Mouse (Mus musculus) heart, embryonic 13.5 days (tissue): Measurements from ENCODE around the gene Fbxo17. TPM values are rescaled to one million over a fixed set of nuclear protein-coding genes. Genes with fewer than 3 reads are reported as not detected.

Source experiments
- ATAC-seq: fragments of 200-750 bp; cut with Nextera tagmentation; 2 replicates; pipeline ENCODE4 v1.8.0; 2017; ENCODE audit warnings: moderate TSS enrichment; ENCODE audit not compliant: insufficient number of reproducible peaks, low FRiP score, low TSS enrichment; ENCODE audit errors: extremely low read depth
- H3K27ac ChIP-seq: fragments of 300-500 bp; sonication (generic); replicated peaks from 2 replicates; pipeline ENCODE4 v1.5.1; 2015; ENCODE audit warnings: moderate library complexity, mild to moderate bottlenecking, inconsistent platforms
- H3K27me3 ChIP-seq: fragments of 300-500 bp; sonication (generic); replicated peaks from 2 replicates; pipeline ENCODE4 v1.6.1; 2015; ENCODE audit warnings: mild to moderate bottlenecking, inconsistent platforms
- H3K36me3 ChIP-seq: fragments of 300-500 bp; sonication (generic); 2 replicates; pipeline ENCODE4 v1.6.1; 2015; ENCODE audit warnings: mild to moderate bottlenecking, inconsistent platforms
- H3K4me1 ChIP-seq: fragments of 300-500 bp; sonication (generic); 2 replicates; pipeline ENCODE4 v1.6.1; 2015; ENCODE audit warnings: inconsistent platforms
- H3K4me2 ChIP-seq: fragments of 300-500 bp; sonication (generic); 2 replicates; pipeline ENCODE4 v1.6.1; 2015; ENCODE audit warnings: inconsistent platforms, mild to moderate bottlenecking, moderate library complexity
- H3K4me3 ChIP-seq: fragments of 300-500 bp; sonication (generic); 2 replicates; pipeline ENCODE4 v1.5.1; 2015; ENCODE audit warnings: moderate library complexity, mild to moderate bottlenecking, inconsistent platforms
- H3K9ac ChIP-seq: fragments of 300-500 bp; sonication (generic); 2 replicates; pipeline ENCODE4 v1.6.1; 2015; ENCODE audit warnings: inconsistent platforms, mild to moderate bottlenecking, moderate library complexity
- H3K9me3 ChIP-seq: fragments of 300-500 bp; sonication (generic); 2 replicates; pipeline ENCODE4 v1.6.1; 2016; ENCODE audit warnings: inconsistent platforms
- WGBS: fragments of 180-500 bp; shearing (Covaris S2); methylation state at CpG from one replicate; pipeline ENCODE4 v1.1.7; 2015; ENCODE audit warnings: mixed read lengths; 5-methylcytosine and 5-hydroxymethylcytosine counted together
- polyA plus RNA-seq: library from polyadenylated mRNA; unstranded; fragments of >200 nt; fragmentation: Nextera tagmentation; extraction: Ambion mirVana; gene quantifications from 2 replicates; pipeline ENCODE4 v1.2.1, GENCODE M21; 2015

The Fbxo17 gene
- polyA plus RNA-seq, 1 experiment from 2014 or later: 10.6 TPM

- no peaks in the 10 kb centered on the region for H3K27me3 ChIP-seq
- no peaks in the 10 kb centered on the region for H3K9me3 ChIP-seq
- ATAC-seq: no peak
- no peak overlapping the region for H3K27ac ChIP-seq
- H3K4me2 ChIP-seq: peak overlapping the region; percentile 27
- H3K4me1 ChIP-seq: peaks cover 34% of the 10 kb centered on the region
- no peak overlapping the region for H3K9ac ChIP-seq
- peaks cover 5% of the 10 kb centered on the region for H3K36me3 ChIP-seq
- H3K4me3 ChIP-seq: no peak overlapping the region
- WGBS: 23% methylated on average over 4 of the region's 4 CpGs
Observed at GRCm38 (mm10) chr7:28719159-28719558, 2.6 kb downstream of the Fbxo17 start.

GRCm38 (mm10) chr7:28719650-28720049, 3.0 kb downstream of the Fbxo17 start:
- H3K4me1 ChIP-seq: peaks cover 30% of the 10 kb centered on the region
- H3K4me2 ChIP-seq: no peak overlapping the region
- no peaks in the 10 kb centered on the region for H3K27me3 ChIP-seq
- no peaks in the 10 kb centered on the region for H3K9me3 ChIP-seq
- H3K36me3 ChIP-seq: peaks cover 10% of the 10 kb centered on the region
- no peak overlapping the region for H3K4me3 ChIP-seq
- H3K9ac ChIP-seq: no peak overlapping the region
- no peak overlapping the region for H3K27ac ChIP-seq
- ATAC-seq: no peak
- 71% methylated on average over 2 of the region's 2 CpGs for WGBS

GRCm38 (mm10) chr7:28720753-28721537, 4.3 kb downstream of the Fbxo17 start:
- Histone ChIP-seq H3K4me3 (no peak overlapping the region), H3K9ac (no peak overlapping the region), H3K27me3 (no peaks in the 10 kb centered on the region), H3K36me3 (peaks cover 17% of the 10 kb centered on the region), H3K4me1 (peaks cover 21% of the 10 kb centered on the region), H3K9me3 (no peaks in the 10 kb centered on the region), H3K27ac (no peak overlapping the region), H3K4me2 (no peak overlapping the region)
- no peak for ATAC-seq
- WGBS: 62% methylated on average over 3 of the region's 3 CpGs

- Histone ChIP-seq H3K9ac (no peak overlapping the region), H3K4me1 (peaks cover 22% of the 10 kb centered on the region), H3K4me3 (no peak overlapping the region), H3K36me3 (peaks cover 22% of the 10 kb centered on the region), H3K27ac (no peak overlapping the region), H3K9me3 (no peaks in the 10 kb centered on the region), H3K27me3 (no peaks in the 10 kb centered on the region), H3K4me2 (no peak overlapping the region)
- 89% methylated on average over 7 of the region's 7 CpGs for WGBS
- ATAC-seq: no peak
Observed at GRCm38 (mm10) chr7:28722079-28722478, 5.5 kb downstream of the Fbxo17 start.

GRCm38 (mm10) chr7:28724613-28725012, 8.0 kb downstream of the Fbxo17 start:
- H3K4me3 ChIP-seq: no peak overlapping the region
- 89% methylated on average over 2 of the region's 2 CpGs for WGBS
- peaks cover 8% of the 10 kb centered on the region for H3K4me1 ChIP-seq
- ATAC-seq: no peak
- H3K9me3 ChIP-seq: no peaks in the 10 kb centered on the region
- peaks cover 22% of the 10 kb centered on the region for H3K36me3 ChIP-seq
- no peaks in the 10 kb centered on the region for H3K27me3 ChIP-seq
- no peak overlapping the region for H3K9ac ChIP-seq
- no peak overlapping the region for H3K4me2 ChIP-seq
- no peak overlapping the region for H3K27ac ChIP-seq

- WGBS: 6% methylated on average over 14 of the region's 14 CpGs
- H3K9ac ChIP-seq: no peak overlapping the region
- no peak overlapping the region for H3K4me3 ChIP-seq
- H3K36me3 ChIP-seq: peaks cover 36% of the 10 kb centered on the region
- H3K4me2 ChIP-seq: peak overlapping the region; percentile 31
- H3K27me3 ChIP-seq: 0 out of 2 replicates have a peak, but pooled peaks cover under 1% of the 10 kb centered on the region
- no peak for ATAC-seq
- 0 out of 2 replicates have a peak, but pooled peaks cover 4% of the 10 kb centered on the region for H3K4me1 ChIP-seq
- H3K27ac ChIP-seq: no peak overlapping the region
- H3K9me3 ChIP-seq: peaks cover 10% of the 10 kb centered on the region
Observed at GRCm38 (mm10) chr7:28726600-28726999, 10.0 kb downstream of the Fbxo17 start.

GRCm38 (mm10) chr7:28727649-28728340, 11.2 kb downstream of the Fbxo17 start:
- peaks cover 12% of the 10 kb centered on the region for H3K4me1 ChIP-seq
- no peak overlapping the region for H3K9ac ChIP-seq
- H3K36me3 ChIP-seq: peaks cover 34% of the 10 kb centered on the region
- peaks cover 13% of the 10 kb centered on the region for H3K9me3 ChIP-seq
- no peak overlapping the region for H3K4me2 ChIP-seq
- WGBS: 54% methylated on average over 10 of the region's 10 CpGs
- ATAC-seq: no peak
- no peak overlapping the region for H3K27ac ChIP-seq
- peaks cover 5% of the 10 kb centered on the region; the same call in 1 of the 2 replicates for H3K27me3 ChIP-seq
- no peak overlapping the region for H3K4me3 ChIP-seq

GRCm38 (mm10) chr7:28732341-28733142, 15.9 kb downstream of the Fbxo17 start:
- H3K9me3 ChIP-seq: peaks cover 13% of the 10 kb centered on the region
- H3K4me3 ChIP-seq: peak overlapping the region; percentile 56
- peak overlapping the region; percentile 83 for H3K4me2 ChIP-seq
- peaks cover 14% of the 10 kb centered on the region for H3K4me1 ChIP-seq
- H3K27me3 ChIP-seq: peaks cover 5% of the 10 kb centered on the region; the same call in 1 of the 2 replicates
- peak overlapping the region; percentile 67 for H3K9ac ChIP-seq
- no peak overlapping the region for H3K27ac ChIP-seq
- H3K36me3 ChIP-seq: peaks cover 44% of the 10 kb centered on the region
- peak; percentile 90 for ATAC-seq
- 2% methylated on average over 58 of the region's 58 CpGs for WGBS

- ATAC-seq: no peak
- no peak overlapping the region for H3K27ac ChIP-seq
- peaks cover 14% of the 10 kb centered on the region for H3K4me1 ChIP-seq
- peaks cover 51% of the 10 kb centered on the region for H3K36me3 ChIP-seq
- H3K9me3 ChIP-seq: peaks cover 13% of the 10 kb centered on the region
- 19% methylated on average over 11 of the region's 11 CpGs for WGBS
- peak overlapping the region; percentile 56 for H3K4me3 ChIP-seq
- H3K4me2 ChIP-seq: peak overlapping the region; percentile 83
- peaks cover 5% of the 10 kb centered on the region; the same call in 1 of the 2 replicates for H3K27me3 ChIP-seq
- H3K9ac ChIP-seq: peak overlapping the region; percentile 67
Observed at GRCm38 (mm10) chr7:28733211-28733610, 16.6 kb downstream of the Fbxo17 start.

- Histone ChIP-seq H3K27ac (no peak overlapping the region), H3K9ac (no peak overlapping the region), H3K36me3 (peaks cover 67% of the 10 kb centered on the region), H3K4me3 (no peak overlapping the region), H3K4me1 (peaks cover 17% of the 10 kb centered on the region), H3K4me2 (no peak overlapping the region), H3K9me3 (peaks cover 12% of the 10 kb centered on the region), H3K27me3 (peaks cover 5% of the 10 kb centered on the region; the same call in 1 of the 2 replicates)
- ATAC-seq: no peak
- 79% methylated on average over 6 of the region's 6 CpGs for WGBS
Observed at GRCm38 (mm10) chr7:28735701-28736100, 19.1 kb downstream of the Fbxo17 start.

- 89% methylated on average over 21 of the region's 21 CpGs for WGBS
- Histone ChIP-seq H3K4me3 (no peak overlapping the region), H3K27me3 (no peaks in the 10 kb centered on the region), H3K9ac (no peak overlapping the region; the same call in 1 of the 2 replicates), H3K4me1 (peaks cover 16% of the 10 kb centered on the region), H3K27ac (no peak overlapping the region), H3K36me3 (peaks cover 62% of the 10 kb centered on the region), H3K4me2 (no peak overlapping the region), H3K9me3 (no peaks in the 10 kb centered on the region)
- no peak for ATAC-seq
Observed at GRCm38 (mm10) chr7:28739829-28740228, 23.2 kb downstream of the Fbxo17 start.
